Mouse (Mus musculus) lung, postnatal 0 days (tissue): Measurements from ENCODE around the gene F11r. TPM values are rescaled to one million over a fixed set of nuclear protein-coding genes. Genes with fewer than 3 reads are reported as not detected.

Experiments used
- ATAC-seq: fragments of 200-750 bp; cut with Nextera tagmentation; 2 replicates; pipeline ENCODE4 v1.8.0; 2017; ENCODE audit warnings: moderate library complexity
- DNase-seq: peaks from one replicate; pipeline ENCODE4 v3.0.0-alpha.2; 2016; ENCODE audit warnings: low spot score
- H3K27ac ChIP-seq: fragments of 300-500 bp; sonication (generic); 2 replicates; pipeline ENCODE4 v1.5.1; 2014; ENCODE audit warnings: antibody characterized with exemption, mild to moderate bottlenecking, low read length, mixed read lengths
- H3K27me3 ChIP-seq: fragments of 300-500 bp; sonication (generic); replicated peaks from 2 replicates; pipeline ENCODE4 v1.6.1; 2014; ENCODE audit warnings: low read length, mixed read lengths; ENCODE audit not compliant: insufficient read depth
- H3K36me3 ChIP-seq: fragments of 300-500 bp; sonication (generic); 2 replicates; pipeline ENCODE4 v1.6.1; 2014; ENCODE audit warnings: low read length, mixed read lengths; ENCODE audit not compliant: insufficient read depth
- H3K4me1 ChIP-seq: fragments of 300-500 bp; sonication (generic); 2 replicates; pipeline ENCODE4 v1.6.1; 2014; ENCODE audit warnings: antibody characterized with exemption, low read depth, low read length, mixed read lengths; ENCODE audit not compliant: insufficient read depth
- H3K4me2 ChIP-seq: fragments of 300-500 bp; sonication (generic); replicated peaks from 2 replicates; pipeline ENCODE4 v1.6.1; 2014; ENCODE audit warnings: low read depth, mild to moderate bottlenecking, low read length, moderate library complexity, mixed read lengths
- H3K4me3 ChIP-seq: fragments of 300-500 bp; sonication (generic); 2 replicates; pipeline ENCODE4 v1.5.1; 2014; ENCODE audit warnings: low read depth, low read length
- H3K9ac ChIP-seq: fragments of 300-500 bp; sonication (generic); replicated peaks from 2 replicates; pipeline ENCODE4 v1.6.1; 2014; ENCODE audit warnings: low read depth, mild to moderate bottlenecking
- H3K9me3 ChIP-seq: fragments of 300-500 bp; sonication (generic); 2 replicates; pipeline ENCODE4 v1.6.1; 2016; ENCODE audit warnings: low read length, mixed read lengths
- CTCF ChIP-seq: IDR thresholded peaks from 2 replicates; pipeline ENCODE4 v1.5.1; 2016; ENCODE audit warnings: antibody characterized with exemption, mild to moderate bottlenecking
- EP300 ChIP-seq: IDR thresholded peaks from 2 replicates; pipeline ENCODE4 v1.6.1; 2016; ENCODE audit warnings: antibody characterized with exemption, mild to moderate bottlenecking, control low read depth
- whole genome bisulfite sequencing: fragments of 180-500 bp; shearing (Covaris S2); extraction: QIAGEN DNeasy Blood & Tissue Kit; methylation state at CpG from one replicate; pipeline ENCODE4 v1.1.7; 2014; 5-methylcytosine and 5-hydroxymethylcytosine counted together
- polyA plus RNA-seq: library from polyadenylated mRNA; unstranded; fragments of >200 nt; fragmentation: Nextera tagmentation; extraction: Ambion mirVana; gene quantifications from 2 replicates; pipeline ENCODE4 v1.2.1, GENCODE M21; 2015

The F11r gene
- polyA plus RNA-seq, 1 experiment from 2014 or later: 177 TPM

GRCm38 (mm10) chr1:171513760-171514159 lies 76.4 kb downstream of the F11r start:
- H3K4me3 ChIP-seq: no peak overlapping the region
- H3K9me3 ChIP-seq: no peaks in the 10 kb centered on the region
- ATAC-seq: no peak
- no peak for DNase-seq
- H3K4me1 ChIP-seq: no peaks in the 10 kb centered on the region
- H3K27me3 ChIP-seq: no peaks in the 10 kb centered on the region
- H3K9ac ChIP-seq: no peak overlapping the region
- no peak overlapping the region for H3K4me2 ChIP-seq
- TF ChIP-seq EP300 (no peak), CTCF (no peak)
- no peak overlapping the region for H3K27ac ChIP-seq
- no peaks in the 10 kb centered on the region for H3K36me3 ChIP-seq
- WGBS: 62% methylated on average over 1 of the region's 1 CpGs

Other genes starting within 250 kb of the F11r start
- gene Pcp4l1, start 241.3 kb upstream of the F11r start, polyA plus RNA-seq: 3.3 and 4.4 TPM in 2 replicates
- 0.07 and 0.08 TPM in 2 replicates for gene Nr1i3, start 223.6 kb upstream of the F11r start, polyA plus RNA-seq
- gene Tomm40l, start 215.0 kb upstream of the F11r start, polyA plus RNA-seq: 14.9 and 17.1 TPM in 2 replicates
- 2.3 and 5.5 TPM in 2 replicates for gene Apoa2, start 212.5 kb upstream of the F11r start, polyA plus RNA-seq
- 121 and 130 TPM in 2 replicates for gene Fcer1g, start 203.2 kb upstream of the F11r start, polyA plus RNA-seq
- gene Adamts4, start 187.1 kb upstream of the F11r start, polyA plus RNA-seq: 2.7 and 3.3 TPM in 2 replicates
- gene Ndufs2, start 186.1 kb upstream of the F11r start, polyA plus RNA-seq: 172 and 188 TPM in 2 replicates
- gene B4galt3, start 167.2 kb upstream of the F11r start, polyA plus RNA-seq: 68.4 and 77.0 TPM in 2 replicates
- 28.4 and 30.6 TPM in 2 replicates for gene Ppox, start 156.3 kb upstream of the F11r start, polyA plus RNA-seq
- gene Usp21, start 149.5 kb upstream of the F11r start, polyA plus RNA-seq: 38.3 and 40.9 TPM in 2 replicates
- gene Ufc1, start 142.5 kb upstream of the F11r start, polyA plus RNA-seq: 95.4 and 100 TPM in 2 replicates
- 43.0 and 44.4 TPM in 2 replicates for gene Dedd, start 108.4 kb upstream of the F11r start, polyA plus RNA-seq
- 39.9 and 45.5 TPM in 2 replicates for gene Nit1, start 91.9 kb upstream of the F11r start, polyA plus RNA-seq
- 64.1 and 72.7 TPM in 2 replicates for gene Pfdn2, start 91.9 kb upstream of the F11r start, polyA plus RNA-seq
- gene Klhdc9, start 76.7 kb upstream of the F11r start, polyA plus RNA-seq: 4.0 and 4.5 TPM in 2 replicates
- gene Nectin4, start 67.4 kb upstream of the F11r start, polyA plus RNA-seq: 10.1 and 10.2 TPM in 2 replicates
- 3.5 and 4.1 TPM in 2 replicates for gene Arhgap30, start 48.6 kb upstream of the F11r start, polyA plus RNA-seq
- gene Usf1, start 26.2 kb upstream of the F11r start, polyA plus RNA-seq: 66.4 and 67.7 TPM in 2 replicates
- 7.1 and 7.8 TPM in 2 replicates for gene Tstd1, start 18.7 kb upstream of the F11r start, polyA plus RNA-seq
- 13.7 and 14.8 TPM in 2 replicates for gene Alyref2, start 65.9 kb downstream of the F11r start, polyA plus RNA-seq
- gene Itln1, start 97.8 kb downstream of the F11r start, polyA plus RNA-seq: not detected in 2 replicates
- gene Cd244a, start 121.7 kb downstream of the F11r start, polyA plus RNA-seq: 1.7 and 1.8 TPM in 2 replicates
- 0.55 and 0.84 TPM in 2 replicates for gene Ly9, start 169.9 kb downstream of the F11r start, polyA plus RNA-seq
- gene Slamf7, start 215.5 kb downstream of the F11r start, polyA plus RNA-seq: 0.55 and 0.56 TPM in 2 replicates
- 11.0 and 11.7 TPM in 2 replicates for gene Cd48, start 244.5 kb downstream of the F11r start, polyA plus RNA-seq